Mouse (Mus musculus) intestine, embryonic 14.5 days (tissue): ENCODE measurements at regions not wholly inside any gene's neighbourhood (a gene's known extent, or its start where the extent isn't known, plus 50 kb on each side); places are given as distances from the start of the nearest gene placed in this dataset.

ENCODE experiments used
- ATAC-seq: fragments of 200-750 bp; cut with Nextera tagmentation; replicated peaks from 2 replicates; pipeline ENCODE4 v1.8.0; 2017; ENCODE audit warnings: low read depth, moderate number of reproducible peaks, moderate TSS enrichment, moderate library complexity; ENCODE audit not compliant: low FRiP score, low TSS enrichment
- DNase-seq: peaks from one replicate; pipeline ENCODE4 v3.0.0-alpha.2; 2018; ENCODE audit warnings: low spot score
- H3K27ac ChIP-seq: fragments of 300-500 bp; sonication (generic); 2 replicates; pipeline ENCODE4 v1.5.1; 2014; ENCODE audit warnings: low read depth, mild to moderate bottlenecking, control low read depth
- H3K27me3 ChIP-seq: fragments of 300-500 bp; sonication (generic); replicated peaks from 2 replicates; pipeline ENCODE4 v1.6.1; 2014; ENCODE audit warnings: low read length, control low read depth; ENCODE audit not compliant: control insufficient read depth, insufficient read depth
- H3K36me3 ChIP-seq: fragments of 300-500 bp; sonication (generic); 2 replicates; pipeline ENCODE4 v1.6.1; 2014; ENCODE audit warnings: low read length, control low read depth; ENCODE audit not compliant: control insufficient read depth, insufficient read depth
- H3K4me1 ChIP-seq: fragments of 300-500 bp; sonication (generic); replicated peaks from 2 replicates; pipeline ENCODE4 v1.6.1; 2014; ENCODE audit warnings: low read length, control low read depth, mixed read lengths; ENCODE audit not compliant: control insufficient read depth, insufficient read depth
- H3K4me2 ChIP-seq: fragments of 300-500 bp; sonication (generic); 2 replicates; pipeline ENCODE4 v1.6.1; 2014; ENCODE audit warnings: low read length
- H3K4me3 ChIP-seq: fragments of 300-500 bp; sonication (generic); 2 replicates; pipeline ENCODE4 v1.5.1; 2014; ENCODE audit warnings: low read depth, low read length, control low read depth, mixed read lengths
- H3K9ac ChIP-seq: fragments of 300-500 bp; sonication (generic); 2 replicates; pipeline ENCODE4 v1.6.1; 2014; ENCODE audit warnings: mild to moderate bottlenecking, low read length
- H3K9me3 ChIP-seq: fragments of 300-500 bp; sonication (generic); 2 replicates; pipeline ENCODE4 v1.6.1; 2016; ENCODE audit warnings: low read length, control low read depth; ENCODE audit not compliant: control insufficient read depth
- WGBS: fragments of 180-500 bp; shearing (Covaris S2); extraction: QIAGEN DNeasy Blood & Tissue Kit; methylation state at CpG from one replicate; pipeline ENCODE4 v1.1.7; 2014; 5-methylcytosine and 5-hydroxymethylcytosine counted together

GRCm38 (mm10) chr15:38569011-38569640, 1143.8 kb downstream of the 4930447A16Rik start:
- H3K4me2 ChIP-seq = no peak overlapping the region
- no peak overlapping the region for H3K9ac ChIP-seq
- no peaks in the 10 kb centered on the region for H3K9me3 ChIP-seq
- H3K27ac ChIP-seq = no peak overlapping the region
- WGBS = 75% methylated on average over 10 of the region's 10 CpGs
- no peaks in the 10 kb centered on the region for H3K4me1 ChIP-seq
- H3K27me3 ChIP-seq = no peaks in the 10 kb centered on the region
- no peaks in the 10 kb centered on the region for H3K36me3 ChIP-seq
- DNase-seq (no peak), ATAC-seq (no peak)
- H3K4me3 ChIP-seq = no peak overlapping the region

- Histone ChIP-seq H3K27ac (no peak overlapping the region), H3K9me3 (no peaks in the 10 kb centered on the region), H3K4me2 (no peak overlapping the region), H3K9ac (no peak overlapping the region), H3K4me3 (no peak overlapping the region), H3K4me1 (no peaks in the 10 kb centered on the region), H3K36me3 (no peaks in the 10 kb centered on the region), H3K27me3 (no peaks in the 10 kb centered on the region)
- no peak for DNase-seq
- WGBS = 90% methylated on average over 8 of the region's 8 CpGs
- ATAC-seq = no peak
Observed at GRCm38 (mm10) chr15:38570144-38570543, 1144.8 kb downstream of the 4930447A16Rik start.

GRCm38 (mm10) chr15:38570735-38571134, 1145.4 kb downstream of the 4930447A16Rik start:
- H3K9me3 ChIP-seq = no peaks in the 10 kb centered on the region
- no peak overlapping the region for H3K27ac ChIP-seq
- H3K4me2 ChIP-seq = no peak overlapping the region
- no peak overlapping the region for H3K9ac ChIP-seq
- H3K4me1 ChIP-seq = no peaks in the 10 kb centered on the region
- H3K27me3 ChIP-seq = no peaks in the 10 kb centered on the region
- ATAC-seq = no peak
- H3K4me3 ChIP-seq = no peak overlapping the region
- DNase-seq = no peak
- H3K36me3 ChIP-seq = no peaks in the 10 kb centered on the region
- WGBS = 50% methylated on average over 8 of the region's 8 CpGs

GRCm38 (mm10) chr15:38572652-38573051, 1147.3 kb downstream of the 4930447A16Rik start:
- Histone ChIP-seq H3K4me1 (no peaks in the 10 kb centered on the region), H3K9me3 (no peaks in the 10 kb centered on the region), H3K36me3 (no peaks in the 10 kb centered on the region), H3K4me2 (no peak overlapping the region), H3K4me3 (no peak overlapping the region), H3K27ac (no peak overlapping the region), H3K27me3 (no peaks in the 10 kb centered on the region), H3K9ac (no peak overlapping the region)
- no peak for DNase-seq
- WGBS = 84% methylated on average over 4 of the region's 4 CpGs
- no peak for ATAC-seq

- Histone ChIP-seq H3K4me1 (no peaks in the 10 kb centered on the region), H3K36me3 (no peaks in the 10 kb centered on the region), H3K4me3 (no peak overlapping the region), H3K27ac (no peak overlapping the region), H3K27me3 (no peaks in the 10 kb centered on the region), H3K9ac (no peak overlapping the region), H3K9me3 (no peaks in the 10 kb centered on the region), H3K4me2 (no peak overlapping the region)
- 85% methylated on average over 8 of the region's 8 CpGs for WGBS
- ATAC-seq = no peak
- DNase-seq = no peak
Observed at GRCm38 (mm10) chr15:38574447-38574846, 1149.1 kb downstream of the 4930447A16Rik start.

GRCm38 (mm10) chr15:38575254-38575653, 1149.9 kb downstream of the 4930447A16Rik start:
- H3K4me1 ChIP-seq = no peaks in the 10 kb centered on the region
- no peak overlapping the region for H3K4me3 ChIP-seq
- WGBS = 89% methylated on average over 4 of the region's 4 CpGs
- DNase-seq (no peak), ATAC-seq (no peak)
- no peaks in the 10 kb centered on the region for H3K36me3 ChIP-seq
- H3K9me3 ChIP-seq = no peaks in the 10 kb centered on the region
- no peak overlapping the region for H3K27ac ChIP-seq
- H3K27me3 ChIP-seq = no peaks in the 10 kb centered on the region
- H3K9ac ChIP-seq = no peak overlapping the region
- H3K4me2 ChIP-seq = no peak overlapping the region

GRCm38 (mm10) chr15:38577691-38578090, 1152.3 kb downstream of the 4930447A16Rik start:
- H3K27ac ChIP-seq = no peak overlapping the region
- H3K36me3 ChIP-seq = no peaks in the 10 kb centered on the region
- no peaks in the 10 kb centered on the region for H3K9me3 ChIP-seq
- H3K4me2 ChIP-seq = no peak overlapping the region
- H3K9ac ChIP-seq = no peak overlapping the region
- no peak for DNase-seq
- 99% methylated on average over 4 of the region's 4 CpGs for WGBS
- H3K27me3 ChIP-seq = no peaks in the 10 kb centered on the region
- ATAC-seq = no peak
- H3K4me3 ChIP-seq = no peak overlapping the region
- H3K4me1 ChIP-seq = no peaks in the 10 kb centered on the region

GRCm38 (mm10) chr15:38579481-38579880, 1154.1 kb downstream of the 4930447A16Rik start:
- no peak overlapping the region for H3K27ac ChIP-seq
- no peak overlapping the region for H3K4me3 ChIP-seq
- 80% methylated on average over 4 of the region's 4 CpGs for WGBS
- no peak overlapping the region for H3K9ac ChIP-seq
- H3K27me3 ChIP-seq = no peaks in the 10 kb centered on the region
- H3K36me3 ChIP-seq = no peaks in the 10 kb centered on the region
- H3K9me3 ChIP-seq = no peaks in the 10 kb centered on the region
- H3K4me2 ChIP-seq = no peak overlapping the region
- H3K4me1 ChIP-seq = no peaks in the 10 kb centered on the region
- DNase-seq (no peak), ATAC-seq (no peak)

GRCm38 (mm10) chr15:38583500-38583899, 1158.1 kb downstream of the 4930447A16Rik start:
- 65% methylated on average over 5 of the region's 5 CpGs for WGBS

More at GRCm38 (mm10) chr15:38583500-38583899, 1158.1 kb downstream of the 4930447A16Rik start:
- no peaks in the 10 kb centered on the region for H3K9me3 ChIP-seq
- no peak overlapping the region for H3K4me3 ChIP-seq
- H3K4me2 ChIP-seq = no peak overlapping the region
- H3K27me3 ChIP-seq = no peaks in the 10 kb centered on the region
- ATAC-seq = no peak
- DNase-seq = no peak
- no peaks in the 10 kb centered on the region for H3K4me1 ChIP-seq
- H3K36me3 ChIP-seq = no peaks in the 10 kb centered on the region
- no peak overlapping the region for H3K27ac ChIP-seq
- no peak overlapping the region for H3K9ac ChIP-seq
